Mouse (Mus musculus) G1E (cell line): ENCODE measurements around the gene Scaf4.

Source experiments
- CTCF ChIP-seq: IDR thresholded peaks from 2 replicates; pipeline ENCODE4 v1.5.1; 2012; ENCODE audit warnings: low read depth, low read length, inconsistent platforms, mixed read lengths
- POLR2AphosphoS5 ChIP-seq: IDR thresholded peaks from 2 replicates; pipeline ENCODE4 v1.6.1; 2012; ENCODE audit warnings: low read depth, low read length, inconsistent platforms; ENCODE audit not compliant: insufficient replicate concordance

GRCm38 (mm10) chr16:90303286-90303987 is 19.1 kb upstream of the Scaf4 start:
- TF ChIP-seq POLR2AphosphoS5 (no peak), CTCF (no peak)
